Mouse (Mus musculus) right cerebral cortex, postnatal 25 days (tissue): ENCODE measurements at regions not wholly inside any gene's neighbourhood (a gene's known extent, or its start where the extent isn't known, plus 50 kb on each side); places are given as distances from the start of the nearest gene placed in this dataset.

Experiments
- DNase-seq: peaks from one replicate; pipeline ENCODE4 v3.0.0; 2022

- no peak for DNase-seq
Observed at GRCm38 (mm10) chr14:48005092-48005928, 115.3 kb upstream of the Peli2 start.

- DNase-seq = no peak
Observed at GRCm38 (mm10) chr14:48005929-48006309, 114.7 kb upstream of the Peli2 start.

- DNase-seq = no peak
Observed at GRCm38 (mm10) chr14:48012361-48013215, 108.0 kb upstream of the Peli2 start.

- no peak for DNase-seq
Observed at GRCm38 (mm10) chr14:48013431-48013830, 107.2 kb upstream of the Peli2 start.

- DNase-seq = no peak
Observed at GRCm38 (mm10) chr14:48014776-48015175, 105.8 kb upstream of the Peli2 start.

- DNase-seq = no peak
Observed at GRCm38 (mm10) chr14:48017971-48018370, 102.7 kb upstream of the Peli2 start.

- DNase-seq = no peak
Observed at GRCm38 (mm10) chr14:48019331-48019730, 101.3 kb upstream of the Peli2 start.

- DNase-seq = no peak
Observed at GRCm38 (mm10) chr14:48022271-48022670, 98.4 kb upstream of the Peli2 start.

GRCm38 (mm10) chr14:48024051-48024693 is 96.5 kb upstream of the Peli2 start:
- no peak for DNase-seq

- no peak for DNase-seq
Observed at GRCm38 (mm10) chr14:48039286-48039790, 81.3 kb upstream of the Peli2 start.

- DNase-seq = no peak
Observed at GRCm38 (mm10) chr14:48046094-48046493, 74.5 kb upstream of the Peli2 start.

GRCm38 (mm10) chr14:48046831-48047230 is 73.8 kb upstream of the Peli2 start:
- DNase-seq = no peak

GRCm38 (mm10) chr14:48049698-48050459 is 70.7 kb upstream of the Peli2 start:
- DNase-seq = no peak

- DNase-seq = no peak
Observed at GRCm38 (mm10) chr14:48050460-48050760, 70.2 kb upstream of the Peli2 start.

- DNase-seq = no peak
Observed at GRCm38 (mm10) chr14:48051971-48052370, 68.7 kb upstream of the Peli2 start.

GRCm38 (mm10) chr14:48052405-48052804 is 68.2 kb upstream of the Peli2 start:
- no peak for DNase-seq

- no peak for DNase-seq
Observed at GRCm38 (mm10) chr14:48053151-48053550, 67.5 kb upstream of the Peli2 start.

- DNase-seq = no peak
Observed at GRCm38 (mm10) chr14:48054719-48055118, 65.9 kb upstream of the Peli2 start.

GRCm38 (mm10) chr14:48055861-48056260 is 64.8 kb upstream of the Peli2 start:
- DNase-seq = no peak

- no peak for DNase-seq
Observed at GRCm38 (mm10) chr14:48058234-48058868, 62.3 kb upstream of the Peli2 start.

GRCm38 (mm10) chr14:48059664-48060455 is 60.8 kb upstream of the Peli2 start:
- no peak for DNase-seq
